Mouse (Mus musculus) right cerebral cortex, postnatal 25 days (tissue): Measurements from ENCODE around the gene Troap.
A peak's percentile ranks its signal among the peaks of the same experiment; 100 is the strongest.

Source experiments
- DNase-seq: peaks from one replicate; pipeline ENCODE4 v3.0.0; 2022

Gene Troap

DNA sequence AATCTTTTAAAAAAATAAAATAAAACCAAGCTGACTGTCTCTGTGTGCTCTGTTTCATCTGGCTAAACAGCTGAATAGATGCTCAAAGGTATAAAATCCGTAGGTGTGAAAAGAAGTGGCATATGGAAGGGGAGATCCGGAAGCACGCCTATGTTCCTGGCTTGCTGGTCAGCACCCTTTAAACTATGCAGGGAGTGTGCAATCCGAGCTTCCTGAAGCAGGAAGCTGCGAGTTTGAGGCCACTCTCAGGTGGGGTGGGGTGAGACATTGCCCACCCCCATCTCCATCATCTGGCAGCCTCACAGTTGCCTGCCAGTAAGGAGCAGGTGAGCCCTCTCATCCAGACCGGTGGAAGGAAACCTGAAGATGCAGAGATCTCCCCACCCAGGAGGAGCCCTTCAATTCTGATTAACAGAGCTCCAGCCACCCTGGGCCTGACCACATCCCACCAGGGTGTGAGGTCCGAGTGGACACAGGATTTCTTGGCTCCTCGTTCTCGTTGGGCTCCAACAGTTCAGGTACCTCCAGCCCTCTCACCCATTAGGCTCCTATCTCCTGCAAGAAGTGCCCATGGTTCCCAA, at the start of gene Troap:
TSS of gene Troap (plus strand) at position 557 of the 581 bp plus-strand sequence.
- DNase-seq, result no peak

DNA sequence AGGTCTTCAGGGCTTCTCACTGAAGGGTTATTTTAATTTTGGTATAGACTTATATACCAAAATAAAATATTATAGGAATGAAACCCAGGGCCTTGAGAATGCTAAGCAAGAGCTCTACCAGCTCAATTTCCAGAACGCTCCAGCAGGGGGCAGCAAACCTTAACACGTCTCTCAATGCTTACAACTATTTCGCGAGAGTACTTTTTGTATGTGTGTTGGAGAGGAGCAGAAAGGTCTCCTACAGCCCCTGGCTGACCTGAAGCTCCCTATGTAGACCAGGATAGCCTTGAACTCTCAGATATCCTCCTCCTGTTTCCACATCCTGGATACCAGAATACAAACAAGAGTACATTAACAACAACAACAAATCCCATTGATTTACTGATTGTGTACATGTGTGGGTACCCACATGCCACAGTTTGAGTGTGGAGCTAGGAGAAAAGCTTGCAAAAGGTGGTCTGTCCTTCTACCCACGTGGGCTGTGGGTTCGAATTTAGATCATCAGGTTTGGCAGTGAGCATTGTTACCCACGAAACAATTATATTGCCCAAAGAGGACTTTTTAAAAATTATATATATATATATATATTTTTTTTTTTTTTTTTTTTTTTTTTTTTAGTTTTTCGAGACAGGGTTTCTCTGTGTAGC, 49.6 kb upstream of the Troap start:
- no peak for DNase-seq

GRCm38 (mm10) chr15:99025414-99025813, 49.0 kb upstream of the Troap start:
- DNase-seq, result no peak

- DNase-seq, result no peak
Observed at GRCm38 (mm10) chr15:99026259-99026658, 48.1 kb upstream of the Troap start.

DNA sequence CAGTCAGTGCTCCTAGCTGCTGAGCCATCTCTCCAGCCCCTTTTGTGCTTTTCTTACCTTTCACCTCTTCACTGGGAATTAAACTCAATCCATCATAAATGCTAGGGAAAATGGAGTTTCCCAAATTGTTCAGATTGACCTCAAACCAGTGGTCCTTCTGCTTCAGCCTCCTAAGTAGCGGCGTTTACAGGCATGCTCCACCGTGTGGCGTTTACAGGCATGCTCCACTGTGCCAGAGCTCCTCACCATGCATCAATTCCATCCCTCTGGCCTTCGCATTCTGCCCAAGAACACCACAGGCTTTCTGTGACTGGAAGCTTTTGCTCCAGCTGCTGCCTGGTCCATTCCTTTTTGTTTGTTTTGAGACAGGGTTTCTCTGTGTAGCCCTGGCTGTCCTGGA, 47.3 kb upstream of the Troap start:
- no peak for DNase-seq

GRCm38 (mm10) chr15:99028874-99029458, 45.4 kb upstream of the Troap start:
- DNase-seq, result no peak

DNA sequence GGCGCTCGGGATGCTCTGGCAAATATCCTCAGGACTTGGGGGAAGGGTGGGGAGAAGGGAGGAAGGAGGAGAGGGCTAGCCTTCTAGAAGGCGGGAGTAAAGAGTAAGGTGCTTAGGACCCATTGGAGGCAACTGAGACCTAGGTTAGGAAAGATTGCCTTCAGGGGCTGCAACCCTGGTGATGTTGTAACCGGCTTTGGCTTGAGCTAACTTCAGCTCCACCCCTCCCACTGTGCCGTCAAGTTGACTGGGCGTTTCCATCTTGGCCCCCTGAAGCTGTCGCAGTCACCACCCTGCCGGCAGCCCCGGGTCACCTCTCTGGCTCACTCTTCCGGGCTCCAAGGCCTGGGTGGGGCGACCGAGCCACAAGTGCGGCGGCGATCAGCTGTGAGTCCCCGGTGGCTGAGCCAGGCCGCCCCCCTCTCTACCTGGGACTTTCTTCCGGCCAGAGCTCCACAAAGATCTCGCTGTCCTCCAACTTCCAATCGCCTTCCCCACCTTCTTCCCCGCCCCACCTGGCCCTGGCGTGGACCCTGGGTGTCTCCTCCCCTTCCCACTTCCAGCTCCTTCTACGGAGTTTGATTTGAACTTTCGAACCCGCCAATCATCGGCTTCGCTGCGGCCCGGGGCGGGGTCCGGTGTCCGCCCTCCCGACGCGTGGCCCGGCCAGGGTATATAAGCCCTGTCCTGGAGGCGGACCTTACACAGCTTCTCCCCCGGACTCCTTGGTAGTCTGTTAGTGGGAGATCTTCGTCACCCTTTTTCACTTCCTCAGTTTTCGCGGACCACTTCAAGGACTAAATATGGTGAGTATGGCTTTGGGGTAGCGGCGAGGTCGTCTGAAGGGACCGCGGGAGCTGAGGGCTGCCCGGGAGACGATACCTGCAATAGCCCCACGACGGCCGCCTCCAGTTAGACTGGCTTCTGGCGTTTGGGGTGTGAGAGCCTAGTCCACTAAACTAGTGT, 44.5 kb upstream of the Troap start, which contains the start of gene Tuba1c:
TSS of gene Tuba1c (plus strand) at position 273 of the 966 bp plus-strand sequence.
- DNase-seq, result peak; percentile 28

DNA sequence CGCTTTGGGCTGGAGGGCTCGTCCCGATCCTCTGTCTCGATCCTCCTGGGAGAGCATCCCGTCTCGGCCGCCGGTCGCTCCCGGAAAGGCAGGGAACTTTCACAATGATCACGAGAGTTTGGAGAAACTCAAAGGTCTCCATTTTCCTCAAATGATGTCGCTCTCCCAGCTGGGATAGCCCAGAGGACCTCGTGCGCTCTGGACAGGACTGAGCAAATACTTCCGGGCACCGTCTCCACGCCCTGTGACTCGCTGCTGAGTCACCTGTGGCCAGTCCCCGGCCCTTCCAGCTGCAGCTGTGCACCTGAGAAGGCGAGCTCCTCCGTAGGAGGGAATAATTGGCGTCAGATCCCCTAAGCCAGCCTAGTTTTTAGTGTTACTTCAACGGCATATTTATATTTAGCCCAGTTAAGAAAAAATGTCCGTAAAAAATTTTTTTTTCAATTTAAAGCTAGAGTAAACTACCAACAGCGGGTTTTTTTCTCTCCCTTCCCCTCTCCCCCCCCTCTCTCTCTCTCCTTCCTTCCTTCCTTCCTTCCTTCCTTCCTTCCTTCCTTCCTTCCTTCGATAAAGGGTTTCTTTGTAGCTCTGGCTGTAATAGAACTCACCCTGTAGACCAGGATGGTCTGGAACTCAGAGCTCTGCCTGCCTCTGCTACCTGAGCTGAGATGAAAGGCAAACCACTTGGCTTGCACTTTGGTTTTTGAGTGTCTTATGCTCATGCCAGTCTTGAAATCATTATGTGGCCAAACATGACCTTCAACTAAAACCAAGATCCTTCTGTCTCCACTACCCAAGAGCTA, 43.6 kb upstream of the Troap start:
- no peak for DNase-seq

GRCm38 (mm10) chr15:99031388-99031675, 43.0 kb upstream of the Troap start:
- DNase-seq, result no peak

GRCm38 (mm10) chr15:99032041-99032725, 42.2 kb upstream of the Troap start:
- DNase-seq, result no peak

- DNase-seq, result no peak
Observed at GRCm38 (mm10) chr15:99032726-99033250, 41.6 kb upstream of the Troap start.

GRCm38 (mm10) chr15:99033498-99034270, 40.7 kb upstream of the Troap start:
- DNase-seq, result no peak

- DNase-seq, result peak; percentile 50
Observed at GRCm38 (mm10) chr15:99035431-99035830, 38.9 kb upstream of the Troap start.

DNA sequence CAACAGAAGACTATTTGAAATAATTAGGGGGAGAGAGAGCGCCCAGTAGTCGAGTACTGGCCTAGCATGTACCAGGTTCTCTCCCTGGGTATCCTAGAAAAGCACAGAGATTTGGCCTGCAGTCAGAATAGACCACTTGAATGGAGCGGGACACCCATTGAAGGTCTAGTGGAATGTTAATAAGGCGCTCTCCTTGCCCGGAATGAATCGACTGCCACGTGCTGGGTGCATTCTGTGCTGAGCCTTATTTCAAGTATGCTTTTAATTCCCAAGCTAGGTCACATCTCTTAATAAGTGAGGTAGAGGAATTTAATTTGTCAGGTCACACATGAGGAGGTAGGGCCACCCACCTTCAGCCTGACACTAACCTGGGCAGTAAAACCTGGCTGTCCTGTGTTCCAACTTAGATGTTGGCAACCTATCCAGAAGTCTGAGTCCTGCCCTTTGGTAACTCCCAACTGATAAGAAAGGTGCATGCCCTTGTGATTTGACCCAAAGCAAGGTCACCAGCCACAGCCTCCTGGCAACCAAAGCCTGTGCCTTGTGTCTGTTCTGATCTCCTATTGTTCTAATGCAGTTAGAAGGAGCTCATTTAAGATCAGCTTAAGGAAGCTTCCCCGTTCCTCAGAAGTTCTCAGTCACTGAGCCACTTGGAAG, 38.0 kb upstream of the Troap start:
- no peak for DNase-seq

DNA sequence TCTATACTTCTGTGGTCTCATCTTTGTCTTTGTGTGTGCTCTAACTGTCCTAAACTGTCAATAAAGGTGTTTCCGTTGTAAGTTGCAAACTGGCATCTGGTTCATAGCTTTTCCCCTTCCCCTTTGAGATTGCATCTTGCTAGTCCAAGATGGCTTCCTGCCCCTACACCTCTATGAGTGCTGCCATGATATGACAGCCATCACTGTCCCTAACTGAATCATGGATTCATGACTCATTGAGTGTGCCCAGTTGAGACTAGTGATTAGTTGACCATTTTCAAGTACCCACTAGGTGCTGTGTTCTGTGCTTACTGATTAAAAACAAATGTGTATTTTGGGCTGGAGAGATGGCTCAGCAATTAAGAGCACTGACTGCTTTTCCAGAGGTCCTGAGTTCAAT, 36.4 kb upstream of the Troap start:
- DNase-seq, result no peak

- no peak for DNase-seq
Observed at GRCm38 (mm10) chr15:99038797-99039196, 35.6 kb upstream of the Troap start.

DNA sequence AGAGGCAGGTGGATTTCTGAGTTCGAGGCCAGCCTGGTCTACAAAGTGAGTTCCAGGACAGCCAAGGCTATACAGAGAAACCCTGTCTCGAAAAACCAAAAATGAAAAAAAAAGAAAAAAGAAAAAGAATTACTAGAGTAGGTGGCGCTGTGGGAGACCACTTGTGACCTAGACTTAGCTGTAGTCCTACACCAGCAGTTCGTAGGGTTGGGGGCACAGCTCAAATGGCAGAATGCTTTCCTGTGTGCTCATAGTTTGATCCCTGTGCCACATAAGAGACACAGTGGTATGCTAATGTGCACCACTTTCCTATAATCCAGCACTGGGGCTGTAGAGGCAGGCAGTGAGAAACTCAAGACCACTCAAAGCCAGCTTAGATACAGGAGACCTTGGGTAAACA, 35.1 kb upstream of the Troap start:
- no peak for DNase-seq

GRCm38 (mm10) chr15:99039996-99040919, 34.1 kb upstream of the Troap start:
- DNase-seq, result no peak
